Mouse (Mus musculus) G1E (cell line): ENCODE results near the gene Mrgbp. TPM values are rescaled to one million over a fixed set of nuclear protein-coding genes. Genes with fewer than 3 reads are reported as not detected.

Source experiments
- ATAC-seq: 2 replicates; pipeline ENCODE4 v1.8.0; 2016; ENCODE audit warnings: mild to moderate bottlenecking; ENCODE audit not compliant: insufficient number of reproducible peaks, poor library complexity, low FRiP score, severe bottlenecking; ENCODE audit errors: extremely low read depth
- DNase-seq: peaks from one replicate; pipeline ENCODE4 v3.0.0; 2012; ENCODE audit warnings: low spot score
- H3K27me3 ChIP-seq: 2 replicates; pipeline ENCODE4 v1.6.1; 2012; ENCODE audit warnings: mild to moderate bottlenecking, low read length, inconsistent platforms; ENCODE audit not compliant: insufficient read depth
- H3K36me3 ChIP-seq: replicated peaks from 2 replicates; pipeline ENCODE3; 2012; ENCODE audit warnings: mild to moderate bottlenecking, inconsistent platforms
- H3K4me1 ChIP-seq: 2 replicates; pipeline ENCODE4 v1.6.1; 2012; ENCODE audit warnings: low read depth, low read length, inconsistent platforms, mixed read lengths; ENCODE audit not compliant: insufficient read depth
- H3K4me3 ChIP-seq: 2 replicates; pipeline ENCODE4 v1.5.1; 2012; ENCODE audit warnings: low read depth, mild to moderate bottlenecking, inconsistent platforms, low read length, moderate library complexity, mixed read lengths
- H3K9me3 ChIP-seq: replicated peaks from 2 replicates; pipeline ENCODE4 v1.6.1; 2012; ENCODE audit warnings: inconsistent platforms
- CTCF ChIP-seq: IDR thresholded peaks from 2 replicates; pipeline ENCODE4 v1.5.1; 2012; ENCODE audit warnings: low read depth, low read length, inconsistent platforms, mixed read lengths
- GATA1 ChIP-seq: IDR thresholded peaks from 2 replicates; pipeline ENCODE4 v1.6.1; 2012; ENCODE audit warnings: borderline replicate concordance, low read length, inconsistent platforms, mixed read lengths
- GATA2 ChIP-seq: IDR thresholded peaks from 2 replicates; pipeline ENCODE4 v1.6.1; 2012; ENCODE audit warnings: low read depth, low read length, inconsistent platforms, borderline replicate concordance
- POLR2AphosphoS5 ChIP-seq: IDR thresholded peaks from 2 replicates; pipeline ENCODE4 v1.6.1; 2012; ENCODE audit warnings: low read depth, low read length, inconsistent platforms; ENCODE audit not compliant: insufficient replicate concordance
- TAL1 ChIP-seq: conservative IDR thresholded peaks from 2 replicates; pipeline ENCODE4 v1.6.1; 2012; ENCODE audit warnings: low read depth, low read length, inconsistent platforms, mixed read lengths
- polyA plus RNA-seq: library from polyadenylated mRNA; stranded (reverse); fragments of >175 nt; gene quantifications from 2 replicates; pipeline ENCODE4 v1.2.3, GENCODE M21; 2012
- total RNA-seq, 2 experiments: library from RNA; stranded (forward) in 1 of 2; stranded (reverse) in 1 of 2; fragments of 200-1000 nt in 1 of 2; fragments of >200 nt in 1 of 2; fragmentation: Nextera tagmentation in 1 of 2; gene quantifications; 2 replicates each; pipeline ENCODE4 v1.2.3; 2014 to 2017

The Mrgbp gene
- total and polyA plus RNA-seq, 3 experiments: 18.6 to 35.5 (median 19.5) TPM

DNA sequence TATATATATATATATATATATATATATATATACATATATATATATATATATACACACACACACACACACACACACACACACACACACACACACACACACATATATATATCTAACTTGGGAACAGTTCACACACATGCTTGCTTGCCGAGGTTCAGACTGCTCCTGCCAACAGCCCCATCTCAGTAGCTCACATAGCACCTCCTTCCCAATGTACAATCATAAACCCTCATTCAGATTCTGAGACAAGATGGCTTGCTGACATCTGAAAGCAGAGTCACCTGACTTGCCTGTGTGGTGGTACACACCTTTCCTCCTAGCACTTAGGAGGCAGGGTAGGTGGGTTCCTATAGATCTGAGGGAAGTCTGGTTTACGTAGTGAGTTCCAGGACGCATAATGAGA lies 28.8 kb upstream of the Mrgbp start:
- Histone ChIP-seq H3K4me3 (no peak overlapping the region), H3K4me1 (no peaks in the 10 kb centered on the region), H3K9me3 (no peaks in the 10 kb centered on the region), H3K27me3 (peaks cover 9% of the 10 kb centered on the region), H3K36me3 (no peaks in the 10 kb centered on the region)
- no peak for TF ChIP-seq TAL1
- TF ChIP-seq POLR2AphosphoS5: no peak
- TF ChIP-seq GATA1: no peak
- TF ChIP-seq GATA2: no peak
- TF ChIP-seq CTCF: no peak
- no peak for DNase-seq
- ATAC-seq: no peak

- DNase-seq: no peak
- Histone ChIP-seq H3K9me3 (no peaks in the 10 kb centered on the region), H3K4me3 (no peak overlapping the region), H3K4me1 (no peaks in the 10 kb centered on the region), H3K36me3 (no peaks in the 10 kb centered on the region), H3K27me3 (peaks cover 7% of the 10 kb centered on the region)
- ATAC-seq: no peak
- TF ChIP-seq POLR2AphosphoS5 (no peak), TAL1 (no peak), GATA1 (no peak), CTCF (no peak), GATA2 (no peak)
Observed at GRCm38 (mm10) chr2:180555219-180555618, 25.9 kb upstream of the Mrgbp start.

DNA sequence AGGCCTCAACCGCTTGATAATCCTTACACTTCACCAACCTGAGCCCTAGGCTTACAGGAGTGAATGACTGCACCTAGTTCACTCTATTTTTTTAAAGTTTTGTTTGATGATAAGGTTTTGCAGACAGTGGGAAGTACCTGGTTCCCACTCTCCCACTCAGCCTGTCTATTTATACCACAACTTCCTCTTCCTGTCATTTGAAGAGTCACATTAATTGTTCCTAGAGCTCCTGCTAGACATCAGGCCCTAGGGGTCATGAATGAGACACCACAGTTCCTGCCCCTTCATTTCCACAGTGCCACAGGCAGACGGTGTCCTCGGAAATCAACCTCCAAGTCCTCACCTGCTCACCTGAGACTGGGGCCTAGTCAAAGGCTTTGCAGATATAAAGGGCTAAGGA lies 24.6 kb upstream of the Mrgbp start:
- no peak for DNase-seq
- H3K4me1 ChIP-seq: no peaks in the 10 kb centered on the region

GRCm38 (mm10) chr2:180560245-180560644 lies 20.9 kb upstream of the Mrgbp start:
- H3K36me3 ChIP-seq: no peaks in the 10 kb centered on the region
- peak; percentile 61 for TF ChIP-seq CTCF
- TF ChIP-seq GATA1: no peak
- H3K4me3 ChIP-seq: no peak overlapping the region
- peaks cover 13% of the 10 kb centered on the region; the same call in 1 of the 2 replicates for H3K27me3 ChIP-seq
- no peaks in the 10 kb centered on the region for H3K4me1 ChIP-seq
- no peaks in the 10 kb centered on the region for H3K9me3 ChIP-seq
- ATAC-seq: no peak
- DNase-seq: no peak

More for the DNA sequence above, 24.6 kb upstream of the Mrgbp start:
- TF ChIP-seq POLR2AphosphoS5 (no peak), GATA2 (no peak), CTCF (no peak), TAL1 (no peak), GATA1 (no peak)
- H3K36me3 ChIP-seq: no peaks in the 10 kb centered on the region
- H3K4me3 ChIP-seq: no peak overlapping the region
- ATAC-seq: no peak
- H3K9me3 ChIP-seq: no peaks in the 10 kb centered on the region
- no peaks in the 10 kb centered on the region; the same call in 1 of the 2 replicates for H3K27me3 ChIP-seq

GRCm38 (mm10) chr2:180562146-180562545 lies 19.0 kb upstream of the Mrgbp start:
- DNase-seq (no peak), ATAC-seq (no peak)
- Histone ChIP-seq H3K27me3 (peaks cover 13% of the 10 kb centered on the region; the same call in 1 of the 2 replicates), H3K4me3 (no peak overlapping the region), H3K36me3 (no peaks in the 10 kb centered on the region), H3K4me1 (no peaks in the 10 kb centered on the region), H3K9me3 (no peaks in the 10 kb centered on the region)
- TF ChIP-seq GATA2: no peak
- no peak for TF ChIP-seq TAL1
- TF ChIP-seq POLR2AphosphoS5: no peak
- TF ChIP-seq CTCF: no peak
- no peak for TF ChIP-seq GATA1

DNA sequence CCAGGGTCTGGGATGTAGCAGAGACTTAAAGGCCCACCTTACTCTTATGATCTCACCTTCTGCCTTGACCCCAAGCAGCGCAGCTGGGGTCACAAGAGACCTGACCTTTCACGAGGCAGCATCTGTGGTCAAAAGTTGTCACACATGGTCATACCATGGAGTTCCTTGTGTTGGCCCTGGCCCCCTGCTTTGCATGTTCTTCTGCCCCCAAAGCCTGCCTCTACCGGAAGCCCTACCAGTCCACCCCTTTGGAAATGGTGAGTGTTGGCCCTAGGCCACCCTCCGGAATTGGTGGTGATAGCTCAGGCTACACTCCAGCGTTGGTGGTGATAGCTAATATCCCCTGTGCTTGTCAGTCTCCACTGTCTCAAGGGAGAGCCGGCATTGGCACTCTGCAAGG lies 17.8 kb upstream of the Mrgbp start:
- no peak for DNase-seq
- no peak for TF ChIP-seq POLR2AphosphoS5
- no peak for TF ChIP-seq GATA2
- no peak for TF ChIP-seq TAL1
- no peak for TF ChIP-seq CTCF
- no peak for TF ChIP-seq GATA1
- peaks cover 14% of the 10 kb centered on the region; the same call in 1 of the 2 replicates for H3K27me3 ChIP-seq
- no peaks in the 10 kb centered on the region for H3K36me3 ChIP-seq
- H3K4me1 ChIP-seq: no peaks in the 10 kb centered on the region
- no peak for ATAC-seq
- H3K9me3 ChIP-seq: no peaks in the 10 kb centered on the region
- no peak overlapping the region for H3K4me3 ChIP-seq

DNA sequence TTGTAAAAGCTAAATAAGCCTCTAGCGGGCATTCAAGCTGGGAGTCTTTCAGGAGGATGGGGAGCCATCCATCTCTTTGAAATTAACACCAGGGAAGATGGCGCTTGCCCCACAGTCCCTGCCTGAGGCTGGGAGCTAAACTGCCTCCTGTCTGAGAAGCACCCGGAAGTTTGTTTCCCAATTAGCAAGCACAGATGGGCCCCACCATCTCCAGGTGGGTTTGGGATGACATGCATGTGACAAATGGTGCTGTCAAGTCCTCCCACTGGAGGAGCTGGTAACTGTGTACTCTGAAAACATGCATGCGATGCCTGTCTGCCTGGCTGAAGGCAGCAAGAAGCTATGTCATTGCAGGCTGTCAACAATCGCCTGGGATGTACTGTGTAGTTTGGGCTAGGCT lies 17.3 kb upstream of the Mrgbp start:
- Histone ChIP-seq H3K4me3 (no peak overlapping the region), H3K4me1 (no peaks in the 10 kb centered on the region), H3K36me3 (no peaks in the 10 kb centered on the region), H3K9me3 (no peaks in the 10 kb centered on the region), H3K27me3 (peaks cover 16% of the 10 kb centered on the region; the same call in 1 of the 2 replicates)
- ATAC-seq (no peak), DNase-seq (no peak)
- TF ChIP-seq GATA2 (no peak), CTCF (no peak)
